Mouse (Mus musculus) left cerebral cortex, adult 18-20 months (tissue): ENCODE data around the gene Tm9sf1. TPM values are rescaled to one million over a fixed set of nuclear protein-coding genes. Genes with fewer than 3 reads are reported as not detected.

Experiments used
- DNase-seq, 2 experiments: peaks; one replicate each; pipeline ENCODE4 v3.0.0; 2021 to 2022; ENCODE audit warnings: low spot score in 2 of 2, mixed read lengths in 1 of 2
- total RNA-seq, 2 experiments: library from RNA; stranded (reverse); gene quantifications; 2 replicates each; pipeline ENCODE4 v1.2.3; 2021

Gene Tm9sf1
- total RNA-seq, 2 experiments from 2014 or later: 37.0 to 39.8 TPM

- DNase-seq: peak; percentile 88 to 91
Observed at GRCm38 (mm10) chr14:55635523-55636007, 8.0 kb downstream of the Tm9sf1 start, which contains the start of gene Ipo4. Ipo4 (minus strand) TSS chr14:55635957.

GRCm38 (mm10) chr14:55634874-55635522, 8.6 kb downstream of the Tm9sf1 start:
- DNase-seq: peak; percentile 25 to 40

GRCm38 (mm10) chr14:55629312-55629711, 14.3 kb downstream of the Tm9sf1 start:
- peak; percentile 35 to 36 for DNase-seq

GRCm38 (mm10) chr14:55628077-55628827, 15.4 kb downstream of the Tm9sf1 start:
- DNase-seq: no peak

- DNase-seq: no peak
Observed at GRCm38 (mm10) chr14:55618486-55619195, 25.0 kb downstream of the Tm9sf1 start.

- no peak for DNase-seq
Observed at GRCm38 (mm10) chr14:55617822-55618221, 25.8 kb downstream of the Tm9sf1 start, which contains the start of gene Rec8. Rec8 (plus strand) TSS chr14:55618037.

GRCm38 (mm10) chr14:55616844-55617243, 26.8 kb downstream of the Tm9sf1 start:
- DNase-seq: no peak

- no peak for DNase-seq
Observed at GRCm38 (mm10) chr14:55615876-55616275, 27.7 kb downstream of the Tm9sf1 start.

- DNase-seq: no peak
Observed at GRCm38 (mm10) chr14:55614565-55615178, 28.9 kb downstream of the Tm9sf1 start.

GRCm38 (mm10) chr14:55613346-55613745, 30.3 kb downstream of the Tm9sf1 start:
- DNase-seq: no peak

GRCm38 (mm10) chr14:55608339-55608738, 35.3 kb downstream of the Tm9sf1 start:
- no peak for DNase-seq

GRCm38 (mm10) chr14:55605743-55606459, 37.7 kb downstream of the Tm9sf1 start:
- no peak for DNase-seq

- DNase-seq: no peak
Observed at GRCm38 (mm10) chr14:55604823-55605222, 38.8 kb downstream of the Tm9sf1 start.

GRCm38 (mm10) chr14:55603633-55604576, 39.7 kb downstream of the Tm9sf1 start:
- peak; percentile 84 for DNase-seq

GRCm38 (mm10) chr14:55603271-55603632, 40.4 kb downstream of the Tm9sf1 start, which contains the start of gene Irf9:
Irf9 (plus strand) TSS chr14:55603571.
- no peak for DNase-seq

- DNase-seq: no peak
Observed at GRCm38 (mm10) chr14:55598521-55599390, 44.9 kb downstream of the Tm9sf1 start.

GRCm38 (mm10) chr14:55596036-55596690, 47.4 kb downstream of the Tm9sf1 start:
- peak in 1 of 2 experiments; percentile 23 for DNase-seq

GRCm38 (mm10) chr14:55592226-55592625, 51.4 kb downstream of the Tm9sf1 start:
- DNase-seq: no peak
